Mouse (Mus musculus) frontal cortex, postnatal 25 days (tissue): Measurements from ENCODE around the gene Brox.

Source experiments
- DNase-seq, 2 experiments: peaks; one replicate each; pipeline ENCODE4 v3.0.0; 2022; ENCODE audit warnings: low spot score in 2 of 2

Gene Brox

GRCm38 (mm10) chr1:183272867-183273818 is 23.9 kb downstream of the Brox start:
- DNase-seq = no peak

- no peak for DNase-seq
These were observed 29.4 kb downstream of the Brox start for GRCm38 (mm10) chr1:183267666-183268065.

DNA sequence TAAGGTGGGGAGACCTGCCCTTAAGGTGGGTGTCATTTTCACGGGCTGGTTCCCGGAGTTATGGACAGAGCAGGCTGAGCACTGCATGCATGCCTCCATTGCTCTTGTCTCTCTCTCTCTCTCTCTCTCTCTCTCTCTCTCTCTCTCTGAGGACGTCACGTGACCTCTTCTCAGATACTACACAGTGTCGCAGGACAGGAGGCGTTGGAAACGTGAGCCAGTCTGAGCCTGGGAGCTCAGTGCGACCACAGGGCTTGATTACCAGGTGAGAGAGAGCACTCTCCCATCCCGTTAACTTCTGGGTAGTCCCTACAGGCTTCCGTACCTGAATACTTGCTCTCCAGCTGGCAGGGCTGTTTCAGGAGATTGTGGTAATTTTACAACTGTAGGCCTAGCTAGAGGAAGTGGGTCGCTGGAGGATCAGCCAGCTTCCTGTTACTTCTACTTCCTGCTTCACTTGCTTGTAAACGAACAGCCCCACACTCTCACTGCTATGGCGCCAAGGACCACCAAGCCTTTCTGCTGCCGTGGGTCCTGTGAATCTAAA is 31.1 kb downstream of the Brox start:
- no peak for DNase-seq

DNA sequence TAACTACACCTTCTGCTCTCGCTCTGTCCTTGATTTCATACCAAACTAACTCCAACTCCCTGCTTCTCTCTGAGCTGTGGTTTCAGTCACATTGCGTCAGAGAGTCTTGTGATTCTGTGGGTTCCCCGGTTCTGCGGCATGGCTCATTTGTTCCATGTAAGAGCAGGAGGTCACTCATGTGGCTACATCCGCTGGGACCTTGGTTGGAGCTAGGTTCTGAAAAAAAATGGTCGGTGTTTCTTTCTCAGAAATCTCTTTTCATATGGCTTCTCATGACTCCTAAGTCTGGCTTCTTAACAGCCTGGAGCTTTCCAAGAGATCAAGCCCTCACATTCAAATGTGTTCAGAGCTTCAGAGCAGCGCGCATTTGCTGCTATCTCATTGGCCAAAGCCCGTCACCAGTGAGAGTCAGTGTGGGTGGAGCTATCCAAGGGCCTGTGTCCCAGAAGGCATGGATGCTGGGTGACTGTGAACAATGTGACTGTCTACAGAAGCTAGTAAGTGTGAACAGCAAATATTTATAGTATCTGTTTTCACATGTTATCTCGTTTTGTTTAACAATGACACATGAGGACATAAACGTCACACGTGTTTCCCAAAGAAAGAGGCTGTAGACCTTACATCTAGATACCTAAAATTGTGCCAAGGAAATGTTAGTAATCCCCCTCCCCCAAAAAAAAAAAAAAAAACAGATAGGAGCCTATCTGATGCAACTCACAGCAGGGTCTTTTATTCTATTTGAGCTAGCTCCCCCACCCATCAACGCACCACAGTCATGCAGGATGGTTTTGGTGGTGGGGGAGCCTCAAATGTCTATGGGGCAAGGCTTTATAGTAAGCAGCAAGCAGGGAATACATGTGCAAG is 32.7 kb downstream of the Brox start:
- DNase-seq = no peak

- no peak for DNase-seq
These were observed 44.5 kb downstream of the Brox start for GRCm38 (mm10) chr1:183252574-183252973.

DNA sequence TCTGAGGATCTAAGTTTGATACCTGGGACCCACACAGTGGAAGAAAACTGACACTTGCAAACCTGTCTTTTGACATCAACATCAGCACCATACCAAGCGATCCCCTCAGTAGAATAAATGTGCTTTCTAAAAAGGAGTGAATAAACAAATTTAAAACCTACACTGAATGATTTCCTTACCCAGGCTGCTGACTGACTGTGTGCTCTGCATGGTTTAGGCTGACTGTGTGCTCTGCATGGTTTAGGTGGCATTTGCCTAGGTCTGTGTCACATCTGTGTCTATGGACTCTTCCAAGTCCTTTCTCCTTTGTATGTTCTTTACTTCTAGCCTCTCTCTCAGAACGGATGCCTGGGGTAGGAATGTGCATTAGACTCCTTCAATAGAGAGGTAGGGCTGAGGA is 45.3 kb downstream of the Brox start:
- DNase-seq = no peak

DNA sequence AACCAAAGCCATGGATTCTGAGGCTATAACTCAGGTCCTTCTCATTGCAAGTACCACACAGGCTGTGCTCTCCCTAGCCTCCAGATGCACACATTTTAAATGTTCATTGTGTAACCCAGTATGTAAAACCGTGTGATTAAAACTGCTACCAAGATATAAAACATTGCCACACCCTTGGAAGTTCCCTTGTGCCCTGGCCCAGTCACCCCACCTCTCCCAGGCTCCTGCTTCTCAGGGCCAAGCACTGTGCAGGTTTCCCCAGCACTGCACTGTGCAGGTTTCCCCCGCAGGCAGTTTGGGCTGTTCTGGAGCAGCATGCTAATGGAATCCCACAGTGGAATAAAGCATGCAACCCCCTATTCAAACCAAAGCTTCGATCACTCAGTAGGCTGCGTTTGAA is 46.5 kb downstream of the Brox start:
- DNase-seq = no peak

DNA sequence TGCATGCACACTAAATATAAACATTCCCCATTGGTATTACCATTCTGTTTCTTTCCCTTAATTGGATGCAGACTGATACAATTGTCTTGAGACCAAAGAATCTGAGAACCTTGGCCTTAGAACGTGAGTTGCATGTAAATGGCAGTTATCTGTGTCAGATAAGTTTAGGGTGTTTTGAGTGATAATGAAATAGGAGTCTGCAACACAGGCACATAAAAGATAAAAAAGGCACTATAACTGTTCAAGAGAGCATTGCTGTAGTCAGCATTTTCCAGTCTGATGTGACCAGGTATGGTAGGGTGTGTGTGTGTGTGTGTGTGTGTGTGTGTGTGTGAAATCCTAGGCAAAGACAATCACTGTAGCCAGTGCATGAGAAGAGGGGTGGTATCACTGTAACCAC is 48.9 kb downstream of the Brox start:
- DNase-seq = no peak

DNA sequence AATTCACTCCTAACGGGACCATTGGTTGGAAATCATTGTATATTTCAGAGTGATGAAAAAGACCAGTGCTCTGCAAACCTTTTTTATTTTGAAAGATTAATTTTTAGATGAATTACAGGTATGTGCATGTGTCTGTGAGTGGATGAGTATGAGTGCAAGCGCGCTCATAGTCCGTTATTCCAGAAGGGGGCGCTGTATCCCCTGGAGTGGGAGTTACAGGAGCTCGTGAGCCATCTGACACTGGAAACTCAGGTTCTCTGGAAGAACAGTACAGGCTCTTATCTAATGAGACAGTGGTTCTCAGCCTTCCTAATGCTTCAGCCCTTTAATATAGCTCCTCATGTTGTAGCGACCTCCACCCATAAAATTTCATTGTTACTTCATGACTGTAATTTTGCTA is 53.8 kb downstream of the Brox start:
- no peak for DNase-seq

- DNase-seq = no peak
These were observed 59.2 kb downstream of the Brox start for GRCm38 (mm10) chr1:183237901-183238300.

DNA sequence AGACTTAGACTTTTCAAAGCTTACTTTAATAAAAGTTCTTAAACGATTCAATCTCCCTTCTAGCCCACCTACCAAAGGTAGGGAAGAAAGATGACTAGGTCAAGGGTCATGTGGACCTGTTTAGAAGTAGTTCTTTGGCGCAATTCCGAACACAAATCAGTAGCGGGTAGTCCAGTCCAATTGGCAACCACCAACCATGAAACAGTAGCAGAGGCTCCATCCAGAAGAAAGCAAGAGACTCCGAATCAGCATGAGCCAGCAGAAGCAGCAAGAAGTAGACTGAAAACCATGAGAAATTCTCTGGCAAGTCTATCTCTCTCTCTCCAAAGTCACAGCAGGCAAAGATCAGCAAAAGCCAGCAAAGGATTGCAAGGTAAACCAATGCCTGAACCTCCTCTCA is 60.6 kb downstream of the Brox start:
- DNase-seq = no peak

- DNase-seq = no peak
These were observed 63.3 kb downstream of the Brox start for GRCm38 (mm10) chr1:183233679-183234174.

DNA sequence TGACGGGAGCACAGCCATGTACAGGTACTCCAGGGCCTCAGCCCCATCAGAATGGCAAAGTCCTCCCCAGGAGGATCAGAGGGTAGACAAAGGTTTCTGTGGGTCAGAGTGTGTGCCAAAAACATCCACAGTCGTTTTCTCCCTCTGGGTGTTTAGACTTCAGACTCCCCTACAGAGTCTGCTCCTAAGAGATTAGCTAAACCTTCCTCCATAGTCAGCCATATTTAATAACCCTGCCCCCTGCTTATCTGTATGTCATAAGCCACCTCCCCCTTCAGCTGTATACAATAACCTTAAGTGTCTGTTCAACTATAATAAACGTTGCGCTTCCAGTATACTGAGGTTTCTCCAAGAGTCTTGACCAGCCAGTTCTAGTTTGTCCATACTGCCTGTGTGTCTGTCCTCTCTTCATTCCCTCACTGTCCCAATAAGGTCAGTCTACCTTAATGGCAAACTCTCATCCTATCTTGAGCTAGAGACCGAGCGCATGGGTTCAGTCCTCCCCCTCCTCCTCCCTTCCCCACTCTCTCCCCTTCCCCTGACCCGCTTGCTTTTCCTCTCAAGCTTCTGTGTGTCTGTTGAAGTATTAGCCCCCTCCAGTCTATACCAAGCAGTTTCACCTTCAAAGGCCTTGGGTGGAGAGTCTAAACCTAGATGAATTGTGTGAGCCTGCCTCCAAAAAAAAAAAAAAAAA is 63.9 kb downstream of the Brox start:
- no peak for DNase-seq

- no peak for DNase-seq
These were observed 69.6 kb downstream of the Brox start for GRCm38 (mm10) chr1:183227469-183227868.
